Mouse (Mus musculus) kidney, embryonic 15.5 days (tissue): ENCODE data around the gene Klhl26. TPM values are rescaled to one million over a fixed set of nuclear protein-coding genes. Genes with fewer than 3 reads are reported as not detected.
"Not testable (repeated sequence)": the region's sequence is repeated elsewhere in the genome, so short reads cannot be mapped to it uniquely, and the experiment has no call there.

Source experiments
- ATAC-seq: fragments of 200-750 bp; cut with Nextera tagmentation; replicated peaks from 2 replicates; pipeline ENCODE4 v1.8.0; 2017; ENCODE audit warnings: moderate TSS enrichment; ENCODE audit not compliant: low FRiP score
- H3K27ac ChIP-seq: fragments of 300-500 bp; sonication (generic); 2 replicates; pipeline ENCODE4 v1.5.1; 2015; ENCODE audit warnings: mild to moderate bottlenecking, inconsistent platforms
- H3K27me3 ChIP-seq: fragments of 300-500 bp; sonication (generic); 2 replicates; pipeline ENCODE4 v1.6.1; 2015; ENCODE audit warnings: inconsistent platforms
- H3K36me3 ChIP-seq: fragments of 300-500 bp; sonication (generic); 2 replicates; pipeline ENCODE4 v1.6.1; 2015; ENCODE audit warnings: inconsistent platforms
- H3K4me1 ChIP-seq: fragments of 300-500 bp; sonication (generic); 2 replicates; pipeline ENCODE4 v1.6.1; 2015; ENCODE audit warnings: inconsistent platforms
- H3K4me2 ChIP-seq: fragments of 300-500 bp; sonication (generic); 2 replicates; pipeline ENCODE4 v1.6.1; 2015; ENCODE audit warnings: moderate library complexity, mild to moderate bottlenecking, inconsistent platforms
- H3K4me3 ChIP-seq: fragments of 300-500 bp; sonication (generic); replicated peaks from 2 replicates; pipeline ENCODE4 v1.5.1; 2015; ENCODE audit warnings: mild to moderate bottlenecking, inconsistent platforms
- H3K9ac ChIP-seq: fragments of 300-500 bp; sonication (generic); 2 replicates; pipeline ENCODE4 v1.6.1; 2015; ENCODE audit warnings: mild to moderate bottlenecking, inconsistent platforms
- H3K9me3 ChIP-seq: fragments of 300-500 bp; sonication (generic); replicated peaks from 2 replicates; pipeline ENCODE4 v1.6.1; 2016; ENCODE audit warnings: inconsistent platforms
- WGBS: fragments of 180-500 bp; shearing (Covaris S2); methylation state at CpG from one replicate; pipeline ENCODE4 v1.1.7; 2015; ENCODE audit warnings: mixed read lengths; 5-methylcytosine and 5-hydroxymethylcytosine counted together
- polyA plus RNA-seq: library from polyadenylated mRNA; unstranded; fragments of >200 nt; fragmentation: Nextera tagmentation; extraction: Ambion mirVana; gene quantifications from 2 replicates; pipeline ENCODE4 v1.2.1, GENCODE M21; 2015

Klhl26 gene
- 20.0 and 23.5 TPM in 2 replicates for polyA plus RNA-seq

DNA sequence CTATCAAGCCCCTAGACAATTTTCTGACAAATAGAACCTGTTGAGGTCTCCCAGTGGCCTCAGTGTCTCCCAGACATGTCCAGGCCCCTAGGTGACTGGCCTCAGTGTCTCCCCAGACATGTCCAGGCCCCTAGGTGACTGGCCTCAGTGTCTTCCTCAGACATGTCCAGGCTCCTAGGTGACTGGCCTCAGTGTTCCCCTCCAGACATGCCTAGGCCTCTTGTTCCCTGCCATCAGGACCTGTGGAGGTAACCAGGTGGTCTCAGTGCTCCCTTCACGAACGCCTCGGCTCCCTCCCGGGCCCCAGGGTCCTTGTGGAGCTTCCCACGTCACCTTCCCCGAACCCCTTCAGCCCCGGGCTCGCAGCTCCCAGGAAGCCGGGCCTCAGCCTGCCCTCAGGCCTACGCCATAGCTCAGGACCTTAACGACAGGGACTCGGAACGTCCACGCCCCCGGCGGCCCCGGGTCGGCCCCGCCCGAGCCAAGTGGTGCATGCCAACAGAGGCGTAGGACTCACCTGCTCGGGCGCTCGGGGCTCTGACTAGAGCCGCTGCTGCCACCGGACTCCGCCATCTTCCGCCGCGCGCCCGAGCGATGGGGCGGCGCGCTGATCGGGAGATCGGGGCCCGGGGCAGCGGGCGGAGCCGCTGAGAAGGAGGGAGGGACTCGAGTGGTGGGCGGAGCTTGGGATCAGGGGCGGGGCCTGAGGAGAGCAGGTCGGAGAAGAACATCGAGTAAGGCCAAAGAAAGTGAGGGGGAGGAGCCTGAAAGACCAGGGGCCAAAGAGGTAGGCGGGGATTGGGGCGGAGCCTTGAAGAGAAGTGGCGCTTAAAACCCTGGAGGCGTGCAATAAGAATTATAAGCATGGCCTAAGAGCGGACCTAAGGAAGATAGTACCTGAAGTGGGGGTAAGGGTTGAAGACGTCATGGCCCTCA is at the start of gene Klhl26:
TSS of gene Klhl26 (minus strand) at position 636 of the 936 bp plus-strand sequence.
- Histone ChIP-seq H3K9me3 (no peaks in the 10 kb centered on the region), H3K4me3 (peak within 1 kb of the TSS; percentile 84), H3K4me1 (peaks cover 27% of the 10 kb centered on the region), H3K9ac (peak within 1 kb of the TSS; percentile 97), H3K36me3 (no peaks in the 10 kb centered on the region), H3K27me3 (peaks cover 18% of the 10 kb centered on the region; the same call in 1 of the 2 replicates), H3K4me2 (peak within 1 kb of the TSS; percentile 87), H3K27ac (peak within 1 kb of the TSS; percentile 83)
- ATAC-seq: peak; percentile 91
- under 1% methylated on average over 53 of the region's 53 CpGs for WGBS

DNA sequence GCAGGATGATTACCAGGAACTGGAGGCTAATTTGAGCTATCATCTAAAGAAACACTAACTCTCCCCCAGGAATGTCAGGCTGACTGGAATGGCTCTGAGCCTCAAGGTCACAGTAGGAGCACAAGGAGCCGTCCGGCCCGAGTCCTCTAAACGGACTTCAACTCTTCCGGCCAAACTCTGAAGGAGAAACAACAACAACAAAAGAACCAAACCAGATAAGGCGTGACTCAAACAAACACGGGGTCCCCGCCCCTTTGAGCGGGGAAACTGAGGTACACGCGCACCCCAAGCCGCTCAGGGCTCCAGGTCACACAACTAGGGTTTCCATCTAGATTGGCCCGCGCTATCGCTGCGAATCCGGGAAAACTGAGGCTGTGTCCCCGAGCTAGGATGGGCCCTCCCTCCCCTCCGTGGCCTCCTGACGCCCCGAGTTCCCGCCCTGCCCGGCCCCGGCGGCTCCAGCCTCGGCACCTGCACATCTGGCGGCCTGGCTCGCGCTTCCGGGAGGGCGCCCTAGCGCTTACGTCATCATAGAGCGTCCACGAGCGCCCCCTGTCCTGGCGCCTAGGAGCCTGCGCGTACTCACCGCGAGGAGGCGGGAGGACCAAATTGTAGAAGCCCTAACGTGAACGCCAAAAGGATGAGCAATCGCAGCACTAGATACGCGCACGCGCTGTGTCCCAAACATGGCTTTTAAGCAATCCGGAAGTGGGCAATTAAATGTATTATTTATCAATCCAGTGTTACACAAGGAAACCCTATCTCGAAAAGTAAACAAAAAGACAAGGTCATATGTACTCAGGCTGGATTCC is 46.0 kb upstream of the Klhl26 start:
- Histone ChIP-seq H3K4me1 (peaks cover 26% of the 10 kb centered on the region), H3K9me3 (no peaks in the 10 kb centered on the region), H3K27me3 (no peaks in the 10 kb centered on the region), H3K27ac (peak overlapping the region; percentile 90), H3K4me2 (peak overlapping the region; percentile 78), H3K36me3 (peaks cover 21% of the 10 kb centered on the region), H3K4me3 (peak overlapping the region; percentile 78), H3K9ac (peak overlapping the region; percentile 76)
- WGBS: under 1% methylated on average over 51 of the region's 51 CpGs
- ATAC-seq: peak; percentile 86

DNA sequence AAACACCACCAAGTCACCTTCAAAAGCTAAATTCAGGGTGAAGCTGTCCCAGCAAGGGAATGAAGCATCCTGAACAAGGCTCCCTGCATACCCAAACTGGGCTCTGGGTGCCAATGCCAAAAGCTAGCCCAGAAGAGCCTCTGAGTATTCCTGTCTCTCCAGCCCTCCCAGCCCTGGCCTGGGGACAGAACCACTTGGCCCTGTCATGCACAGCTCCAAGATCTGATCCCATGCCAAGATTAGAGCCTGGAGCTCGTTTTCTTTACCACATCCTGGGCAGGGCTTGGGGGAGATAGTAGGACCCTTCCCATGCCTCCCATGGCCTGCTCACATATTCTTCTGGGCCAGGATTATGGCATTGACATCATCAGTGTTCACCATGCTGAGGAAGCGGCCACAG is 42.8 kb upstream of the Klhl26 start:
- no peak overlapping the region for H3K27ac ChIP-seq
- no peak for ATAC-seq
- no peak overlapping the region for H3K9ac ChIP-seq
- peaks cover 16% of the 10 kb centered on the region for H3K4me1 ChIP-seq
- no peak overlapping the region for H3K4me3 ChIP-seq
- H3K36me3 ChIP-seq: peaks cover 47% of the 10 kb centered on the region
- no peaks in the 10 kb centered on the region for H3K9me3 ChIP-seq
- no peaks in the 10 kb centered on the region for H3K27me3 ChIP-seq
- 64% methylated on average over 2 of the region's 2 CpGs for WGBS
- no peak overlapping the region for H3K4me2 ChIP-seq

DNA sequence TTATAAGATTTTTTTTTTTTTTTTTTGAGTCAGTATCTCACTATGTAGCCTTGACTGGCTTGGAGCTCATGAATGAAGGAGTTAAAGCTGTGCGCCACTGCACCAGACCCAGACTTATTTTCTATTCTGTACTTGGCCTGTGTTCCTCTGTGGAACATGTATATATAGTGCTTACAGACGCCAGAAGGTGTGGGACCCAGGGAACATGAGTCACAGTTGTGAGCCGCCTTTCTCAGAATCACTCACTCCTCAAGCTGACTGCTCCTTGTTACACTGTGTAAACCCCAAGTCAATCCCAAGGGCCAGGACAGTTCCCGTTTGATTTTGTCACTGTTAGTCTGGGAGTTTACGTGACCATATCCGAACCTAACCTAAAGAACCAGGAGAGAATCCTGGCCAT is 42.3 kb upstream of the Klhl26 start:
- Histone ChIP-seq H3K36me3 (peaks cover 53% of the 10 kb centered on the region), H3K4me3 (no peak overlapping the region), H3K9ac (no peak overlapping the region), H3K27ac (no peak overlapping the region), H3K9me3 (no peaks in the 10 kb centered on the region), H3K4me2 (no peak overlapping the region), H3K27me3 (no peaks in the 10 kb centered on the region), H3K4me1 (peaks cover 16% of the 10 kb centered on the region)
- 92% methylated on average over 6 of the region's 6 CpGs for WGBS
- ATAC-seq: no peak

DNA sequence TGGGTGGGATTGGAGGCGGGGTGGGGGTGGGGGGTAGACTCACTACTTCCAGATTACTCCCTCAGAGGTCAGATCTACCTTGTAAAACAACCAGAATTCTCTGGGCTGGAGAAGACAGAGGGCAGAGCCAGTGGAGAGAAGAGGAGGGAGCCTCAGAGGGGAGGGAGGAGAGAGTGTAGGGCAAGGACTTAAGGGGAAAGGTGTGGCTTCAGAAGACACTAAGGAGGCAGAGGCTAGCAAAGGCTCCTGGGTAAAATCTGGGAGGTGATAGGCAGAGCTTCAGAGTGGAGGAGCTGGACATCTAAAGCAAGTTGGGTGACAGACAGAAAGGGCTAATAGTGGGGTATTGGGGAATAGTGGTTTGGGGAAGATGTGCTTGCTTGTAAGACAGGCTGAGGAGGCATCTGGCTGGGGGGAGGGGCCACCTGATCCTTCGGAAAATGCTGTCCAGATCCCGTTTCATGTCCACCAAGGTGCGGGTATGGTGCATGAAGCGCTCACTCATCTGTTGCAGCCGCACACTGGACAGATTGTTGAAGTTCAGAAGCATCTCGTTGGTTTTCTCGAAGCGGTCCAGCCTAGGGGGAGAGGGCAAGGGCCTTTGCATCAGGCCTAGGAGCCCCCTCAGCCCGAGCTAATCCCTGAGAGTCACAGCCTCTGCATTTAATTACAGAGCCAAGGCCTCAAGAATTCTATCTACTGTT is 41.3 kb upstream of the Klhl26 start:
- WGBS: 56% methylated on average over 10 of the region's 10 CpGs
- peaks cover 11% of the 10 kb centered on the region for H3K4me1 ChIP-seq
- no peak for ATAC-seq
- H3K36me3 ChIP-seq: peaks cover 62% of the 10 kb centered on the region
- H3K4me2 ChIP-seq: no peak overlapping the region
- no peak overlapping the region for H3K9ac ChIP-seq
- H3K27ac ChIP-seq: no peak overlapping the region
- H3K4me3 ChIP-seq: no peak overlapping the region
- H3K9me3 ChIP-seq: no peaks in the 10 kb centered on the region
- no peaks in the 10 kb centered on the region for H3K27me3 ChIP-seq

DNA sequence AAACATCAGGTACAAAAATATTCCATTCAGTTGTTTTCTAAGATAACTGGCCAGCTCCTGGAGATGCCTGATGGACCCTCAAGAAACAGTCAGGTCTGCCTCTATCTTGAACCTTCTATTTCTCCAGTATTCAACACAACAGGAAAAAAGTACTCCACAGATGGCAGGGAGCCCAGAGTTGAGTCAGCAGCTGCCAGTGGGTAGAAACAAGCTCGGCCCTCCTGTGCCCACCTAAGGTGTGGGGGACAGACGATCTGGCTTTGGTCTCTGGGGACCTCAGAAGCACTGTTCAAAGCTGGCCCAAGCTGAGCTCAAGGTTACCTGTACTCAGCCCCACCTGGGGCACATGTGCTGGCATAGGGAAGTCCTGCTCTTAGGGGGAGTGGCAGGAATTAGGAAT is 36.7 kb upstream of the Klhl26 start:
- no peak overlapping the region for H3K27ac ChIP-seq
- H3K9ac ChIP-seq: no peak overlapping the region; the same call in 1 of the 2 replicates
- H3K4me3 ChIP-seq: no peak overlapping the region
- H3K36me3 ChIP-seq: peaks cover 60% of the 10 kb centered on the region
- no peaks in the 10 kb centered on the region for H3K27me3 ChIP-seq
- no peak for ATAC-seq
- H3K4me1 ChIP-seq: peaks cover 20% of the 10 kb centered on the region
- H3K9me3 ChIP-seq: no peaks in the 10 kb centered on the region
- 82% methylated on average over 2 of the region's 2 CpGs for WGBS
- no peak overlapping the region for H3K4me2 ChIP-seq

DNA sequence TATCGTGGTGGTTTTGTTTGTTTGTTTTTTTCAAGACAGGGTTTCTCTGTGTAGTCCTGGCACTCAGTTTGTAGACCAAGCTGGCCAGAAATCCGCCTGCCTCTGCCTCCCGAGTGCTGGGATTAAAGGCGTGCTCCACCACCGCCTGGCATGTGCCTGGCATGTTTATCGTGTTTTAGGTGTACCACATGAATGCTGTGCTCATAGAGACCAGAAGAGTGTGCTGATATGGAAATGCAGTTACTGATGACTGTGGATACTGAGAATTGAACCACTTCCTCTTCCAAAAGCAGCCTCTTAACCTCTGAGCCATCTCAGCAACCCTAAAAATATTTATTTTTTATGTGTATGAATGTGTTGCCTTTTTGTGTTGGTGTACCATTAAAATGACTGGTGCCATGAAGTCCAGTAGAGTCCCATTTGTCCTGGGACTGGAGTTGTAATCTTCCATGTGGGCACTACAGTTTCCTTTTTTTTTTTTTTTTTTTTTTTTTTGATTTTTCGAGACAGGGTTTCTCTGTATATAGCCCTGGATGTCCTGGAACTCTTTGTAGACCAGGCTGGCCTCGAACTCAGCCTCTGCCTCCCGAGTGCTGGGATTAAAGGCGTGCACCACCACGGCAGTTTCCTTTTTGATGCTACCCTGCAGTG is 35.6 kb upstream of the Klhl26 start:
- WGBS: 95% methylated on average over 11 of the region's 11 CpGs
- peaks cover 58% of the 10 kb centered on the region for H3K36me3 ChIP-seq
- H3K9ac ChIP-seq: no peak overlapping the region
- no peak overlapping the region for H3K4me2 ChIP-seq
- H3K27me3 ChIP-seq: no peaks in the 10 kb centered on the region
- no peak overlapping the region for H3K27ac ChIP-seq
- no peak for ATAC-seq
- H3K4me3 ChIP-seq: no peak overlapping the region
- peaks cover 28% of the 10 kb centered on the region for H3K4me1 ChIP-seq
- H3K9me3 ChIP-seq: no peaks in the 10 kb centered on the region

DNA sequence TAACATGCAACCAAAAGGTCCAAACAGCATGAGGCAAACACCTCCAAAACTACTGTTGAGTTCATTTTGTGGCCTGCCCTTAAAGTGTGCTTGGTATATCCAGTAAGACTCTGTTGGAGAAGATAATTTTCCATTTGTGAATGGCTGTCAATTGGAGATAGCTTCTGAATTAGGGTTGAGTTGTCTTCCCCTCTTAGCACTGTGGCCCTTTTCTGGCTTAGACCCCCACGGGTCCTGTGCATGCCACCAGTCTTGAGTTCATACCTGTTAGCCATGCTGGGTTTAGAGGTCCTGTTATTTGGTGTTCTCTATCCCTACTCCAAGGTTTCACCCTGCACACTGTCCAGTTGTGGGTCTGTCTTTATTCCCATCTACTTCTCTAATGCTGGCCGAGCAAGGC is 35.0 kb upstream of the Klhl26 start:
- H3K4me3 ChIP-seq: no peak overlapping the region
- no peak for ATAC-seq
- H3K27ac ChIP-seq: no peak overlapping the region
- H3K9ac ChIP-seq: no peak overlapping the region
- WGBS: 99% methylated on average over 2 of the region's 2 CpGs
- peaks cover 62% of the 10 kb centered on the region for H3K36me3 ChIP-seq
- peak overlapping the region; percentile 80; the same call in 1 of the 2 replicates for H3K4me2 ChIP-seq
- H3K9me3 ChIP-seq: no peaks in the 10 kb centered on the region
- no peaks in the 10 kb centered on the region for H3K27me3 ChIP-seq
- peaks cover 34% of the 10 kb centered on the region for H3K4me1 ChIP-seq

DNA sequence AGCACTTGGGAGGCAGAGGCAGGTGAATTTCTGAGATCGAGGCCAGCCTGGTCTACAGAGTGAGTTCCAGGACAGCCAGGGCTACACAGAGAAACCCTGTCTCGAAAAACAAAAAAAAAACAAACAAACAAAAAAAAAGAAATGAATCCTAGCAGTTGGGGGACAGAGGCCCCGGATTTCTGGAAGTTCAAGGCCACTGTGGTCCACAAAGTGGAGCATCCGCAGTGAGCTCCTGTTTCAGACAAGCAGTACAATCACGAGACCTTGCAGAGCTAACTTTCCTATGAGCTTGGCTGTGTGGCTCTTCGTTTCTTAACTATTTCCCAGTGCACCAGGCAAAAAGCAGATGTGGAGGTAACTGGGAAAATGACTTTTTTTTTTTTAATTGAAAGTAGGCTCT is 34.4 kb upstream of the Klhl26 start:
- Histone ChIP-seq H3K4me2 (peak overlapping the region; percentile 80), H3K4me1 (peaks cover 35% of the 10 kb centered on the region), H3K36me3 (peaks cover 57% of the 10 kb centered on the region), H3K9ac (peak overlapping the region; percentile 99; the same call in 1 of the 2 replicates), H3K4me3 (peak overlapping the region; percentile 90), H3K27ac (peak overlapping the region; percentile 97)
- ATAC-seq, H3K9me3 ChIP-seq, H3K27me3 ChIP-seq: not testable (repeated sequence)
- WGBS: 80% methylated on average over 6 of the region's 6 CpGs

DNA sequence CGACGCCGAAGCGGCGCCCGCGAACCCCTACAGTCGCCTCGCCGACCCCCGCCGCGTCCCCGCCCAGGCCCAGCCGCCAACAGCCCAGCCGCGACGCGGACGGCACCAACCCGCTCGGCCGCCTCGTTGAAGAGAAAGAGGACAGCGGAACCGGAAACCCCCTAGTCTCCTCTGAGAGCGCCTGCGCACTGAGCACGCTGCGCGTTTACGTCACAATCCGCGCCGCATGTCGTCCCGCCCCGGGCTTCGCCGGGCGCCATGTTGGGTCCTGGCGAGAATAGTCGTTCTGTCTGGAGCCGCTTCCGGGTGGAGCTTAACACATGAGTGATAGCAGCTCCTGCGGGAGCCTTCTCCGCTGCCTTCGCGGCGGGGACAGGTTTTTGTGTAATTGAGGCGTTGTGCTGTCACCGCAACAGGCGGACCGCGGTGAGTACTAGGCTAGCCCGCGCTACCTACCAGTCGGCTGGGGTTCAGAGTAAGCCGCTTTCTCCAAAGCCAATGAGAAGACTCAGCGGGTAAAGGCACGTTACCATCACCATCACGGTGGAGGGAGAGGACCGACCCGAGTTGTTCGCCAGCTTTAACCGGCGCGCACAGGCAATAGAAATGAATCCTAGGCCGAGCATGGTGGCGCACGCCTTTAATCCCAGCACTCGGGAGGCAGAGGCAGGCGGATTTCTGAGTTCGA is 33.6 kb upstream of the Klhl26 start, which contains the start of gene Uba52:
TSS of gene Uba52 (minus strand) at position 574 of the 688 bp plus-strand sequence.
- WGBS: 1% methylated on average over 74 of the region's 74 CpGs
- peak within 1 kb of the TSS; percentile 90 for H3K4me3 ChIP-seq
- peaks cover 42% of the 10 kb centered on the region for H3K4me1 ChIP-seq
- peaks cover 49% of the 10 kb centered on the region for H3K36me3 ChIP-seq
- H3K9ac ChIP-seq: peak within 1 kb of the TSS; percentile 99
- peak within 1 kb of the TSS; percentile 80 for H3K4me2 ChIP-seq
- peak within 1 kb of the TSS; percentile 97 for H3K27ac ChIP-seq
- H3K27me3 ChIP-seq: no peaks in the 10 kb centered on the region
- peak; percentile 85 for ATAC-seq
- H3K9me3 ChIP-seq: no peaks in the 10 kb centered on the region
